ENCODE assay signal across 8 mouse cellular contexts in the genomic region with DNA sequence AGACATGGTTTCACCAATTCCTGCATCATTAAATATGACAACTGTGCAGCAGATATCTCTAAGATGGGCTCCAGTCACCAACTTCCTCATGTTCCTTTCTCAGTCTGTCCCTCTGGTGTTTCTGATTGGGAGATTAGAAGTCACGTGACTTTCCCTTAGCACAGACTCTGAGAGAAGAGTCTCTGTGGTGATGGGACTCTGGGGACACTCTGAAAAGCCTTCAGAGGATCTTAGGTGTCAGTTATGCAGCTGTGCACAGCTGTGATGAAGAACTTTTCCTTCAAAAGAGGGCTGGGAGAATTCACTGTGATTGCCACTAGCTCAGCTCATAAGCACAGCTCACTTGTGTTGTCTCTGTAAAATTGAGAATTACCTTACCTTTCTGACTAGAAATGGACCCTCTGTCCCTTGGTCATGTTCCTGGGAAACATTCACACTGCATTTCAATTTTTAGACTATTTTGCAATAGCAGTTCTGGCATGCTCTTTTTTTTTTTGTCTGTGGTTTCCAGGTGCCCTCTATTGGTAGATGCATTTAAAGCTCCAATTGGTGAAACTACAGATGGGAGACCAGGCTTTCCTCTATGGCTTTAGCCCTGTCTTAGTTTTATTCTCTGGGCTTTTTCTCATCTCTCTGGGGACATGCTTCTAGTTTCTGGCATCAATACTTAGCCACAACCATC. TPM values are rescaled to one million over a fixed set of nuclear protein-coding genes. Genes with fewer than 3 reads are reported as not detected.
DNase-seq lines count a peak whose midpoint lies in the region; ATAC-seq lines count a peak whose summit lies in the region.

No protein-coding gene starts in this region.

- ATAC-seq in hematopoietic stem cell, adult 5-6 weeks (replicated peaks in 1 of 2; ENCODE audit: insufficient read depth in 1 of 2, low FRiP score in 2 of 2, low TSS enrichment in 1 of 2, low read depth in 1 of 2, poor library complexity in 2 of 2, severe bottlenecking in 2 of 2): peak; percentile 56 to 71; a peak in 3 of 4 replicates

- intact Hi-C loops in left cerebral cortex, postnatal 36 days (cut with DNase I): loop anchor here (10.0 kb wide), 1 partner anchor 119 kb away; a partner anchor contains a TSS

- DNase-seq in kidney, adult 9 months: peak; percentile 47
- DNase-seq in kidney, adult 11 months: no peak
- peak; percentile 14 to 27 for DNase-seq in B cell, adult 2 months
- DNase-seq in ES-CJ7 (ENCODE audit: low read depth, low spot score): peak; percentile 12
- DNase-seq in left cerebral cortex, postnatal 36 days (ENCODE audit: low spot score in 2 of 2): no peak
- no peak for DNase-seq in spleen, adult 12 weeks (ENCODE audit: low spot score)
- DNase-seq in ovary, postnatal 10 days (ENCODE audit: low spot score): no peak

RNA-seq across cellular contexts. Expression of a gene that starts 56.4 kb away (rescaled TPM):
- 79.9 and 108 TPM in 2 replicates for total RNA-seq in hematopoietic stem cell, adult 5-6 weeks (2017)
- 10 to 100 TPM; 39.9 to 52.5 TPM for total RNA-seq in left cerebral cortex, postnatal 36 days (2021)

Comparison
In these comparisons a context has a peak if more than half of its experiments do, and no peak if none do; other contexts are left out.
1. DNase-seq: peak in kidney, adult 9 months (single experiment), B cell, adult 2 months (2 of 2) and ES-CJ7 (single experiment); none in kidney, adult 11 months (single experiment), left cerebral cortex, postnatal 36 days (0 of 2), spleen, adult 12 weeks (single experiment) and ovary, postnatal 10 days (single experiment).